Mouse (Mus musculus): Measurements from ENCODE around the gene Matk.

DNA sequence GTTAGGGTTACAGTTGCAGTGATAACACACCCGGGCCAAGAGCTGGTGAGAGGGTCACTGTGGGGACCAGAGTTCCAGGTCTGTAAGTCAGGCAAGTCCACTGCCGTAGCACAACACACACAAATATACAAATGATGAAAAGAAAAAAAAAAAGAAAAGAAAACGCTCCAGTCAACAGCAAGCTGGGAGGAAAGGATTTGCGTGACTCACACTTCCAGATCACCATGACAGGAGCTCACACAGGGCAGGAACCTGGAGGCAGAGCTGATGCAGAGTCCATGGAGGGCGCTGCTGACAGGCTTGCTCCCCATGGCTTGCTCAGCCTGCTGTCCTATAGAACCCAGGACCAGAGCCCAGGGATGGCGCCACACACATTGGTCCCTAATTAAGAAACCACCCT, 18.5 kb upstream of the Matk start:
- TF ChIP-seq POLR2A (IDR thresholded peaks at IDR 0.05; ENCODE audit: insufficient read depth, low read depth, low read length) (no peak), CTCF (IDR thresholded peaks at IDR 0.05) (no peak), EP300 (IDR thresholded peaks at IDR 0.05; ENCODE audit: insufficient read depth, low read depth, low read length) (no peak)
